Comparison of ENCODE assay signal across 8 mouse cellular contexts in the genomic region with DNA sequence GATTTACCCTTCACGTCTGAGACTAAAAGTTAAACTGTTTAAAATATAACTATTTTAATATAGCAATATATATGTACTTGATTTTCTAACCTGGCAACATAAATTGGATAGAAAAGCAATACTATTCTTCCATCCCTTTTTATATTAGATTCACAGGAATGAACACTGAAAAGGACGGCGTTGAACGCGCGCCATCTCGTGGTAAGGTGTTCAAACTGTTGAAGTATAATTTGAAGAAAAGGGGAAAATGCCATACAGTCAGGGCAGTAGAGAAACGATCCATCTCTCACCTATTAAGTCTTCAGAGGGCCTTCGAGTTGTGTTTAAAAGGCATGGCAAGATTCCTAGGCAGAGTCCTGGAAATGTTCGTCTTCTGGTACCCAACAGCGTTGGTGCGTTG. TPM values are rescaled to one million over a fixed set of nuclear protein-coding genes. Genes with fewer than 3 reads are reported as not detected.
DNase-seq lines count a peak whose midpoint lies in the region; ATAC-seq and TF ChIP-seq lines count a peak whose summit lies in the region.

No protein-coding gene starts in this region.

- TF ChIP-seq CTCF in liver, adult 2 months (IDR thresholded peaks at IDR 0.05; ENCODE audit: low read depth, low read length): peak; percentile 52
- TF ChIP-seq CTCF in liver, embryonic 14.5 days (IDR thresholded peaks at IDR 0.05; ENCODE audit: low read depth): peak; percentile 61

- no peak overlapping the region for H3K27ac ChIP-seq in liver, adult 2 months (replicated peaks; ENCODE audit: insufficient read depth, low read depth, low read length)
- no peak overlapping the region for H3K27ac ChIP-seq in liver, embryonic 11.5 days (ENCODE audit: low read depth, low read length)
- no peak overlapping the region for H3K27ac ChIP-seq in liver, embryonic 14.5 days

- H3K4me3 ChIP-seq in liver, adult 2 months (ENCODE audit: insufficient read depth, low read depth, low read length): no peak overlapping the region
- no peak overlapping the region for H3K4me3 ChIP-seq in liver, embryonic 11.5 days (ENCODE audit: low read depth, low read length)
- H3K4me3 ChIP-seq in liver, embryonic 14.5 days (ENCODE audit: insufficient read depth in 1 of 2, low read depth in 2 of 2, low read length in 2 of 2): no peak overlapping the region

- TF ChIP-seq EP300 in liver, embryonic 14.5 days (IDR thresholded peaks at IDR 0.05; ENCODE audit: low read depth): no peak

- no peaks in the 10 kb centered on the region for H3K9me3 ChIP-seq in liver, embryonic 11.5 days (ENCODE audit: control insufficient read depth, low read length)
- no peaks in the 10 kb centered on the region for H3K9me3 ChIP-seq in liver, embryonic 14.5 days (ENCODE audit: control insufficient read depth, low read length)

- no peak for TF ChIP-seq POLR2A in liver, adult 2 months (IDR thresholded peaks at IDR 0.05; ENCODE audit: extremely low read depth, insufficient read depth, low read length)

- 37% methylated on average over 12 of the region's 12 CpGs for WGBS in liver, adult 2 months
- WGBS in liver, embryonic 11.5 days: 21% methylated on average over 12 of the region's 12 CpGs
- 16% methylated on average over 12 of the region's 12 CpGs for WGBS in liver, embryonic 14.5 days (ENCODE audit: insufficient replicate concordance)

- DNase-seq in CD4-positive, CD25-positive, alpha-beta regulatory T cell, adult 2 months (ENCODE audit: low read depth, low spot score): peak; percentile 55
- DNase-seq in liver, adult 2 months (ENCODE audit: extremely low read depth, low read depth, low spot score): peak; percentile 8
- DNase-seq in liver, embryonic 11.5 days (ENCODE audit: low spot score): no peak
- DNase-seq in cerebellum, postnatal 25 days: peak; percentile 62 to 82
- peak; percentile 57 for DNase-seq in heart, postnatal 4 days
- no peak for DNase-seq in liver, embryonic 14.5 days (ENCODE audit: low read depth in 3 of 3, low spot score in 3 of 3)
- DNase-seq in right cerebral cortex, adult 2 months (ENCODE audit: low spot score in 2 of 2): peak; percentile 66 to 76

- no peaks in the 10 kb centered on the region for H3K36me3 ChIP-seq in liver, adult 2 months (ENCODE audit: control insufficient read depth, insufficient read depth, low read length)
- H3K36me3 ChIP-seq in liver, embryonic 11.5 days (ENCODE audit: control insufficient read depth, insufficient read depth, low read length): no peaks in the 10 kb centered on the region
- H3K36me3 ChIP-seq in liver, embryonic 14.5 days (replicated peaks; ENCODE audit: control insufficient read depth, insufficient read depth, low read depth): no peaks in the 10 kb centered on the region

- no peak for ATAC-seq in CD4-positive, CD25-positive, alpha-beta regulatory T cell, adult 4 months
- no peak for ATAC-seq in liver, embryonic 11.5 days (replicated peaks; ENCODE audit: low FRiP score)
- no peak for ATAC-seq in liver, embryonic 14.5 days (ENCODE audit: insufficient read depth)

- H3K4me2 ChIP-seq in liver, embryonic 11.5 days: no peak overlapping the region
- H3K4me2 ChIP-seq in liver, embryonic 14.5 days (ENCODE audit: low read depth): no peak overlapping the region

- H3K4me1 ChIP-seq in liver, adult 2 months (ENCODE audit: control insufficient read depth, insufficient read depth, low read length): no peaks in the 10 kb centered on the region
- H3K4me1 ChIP-seq in liver, embryonic 11.5 days (replicated peaks; ENCODE audit: control insufficient read depth, insufficient read depth, low read length): no peaks in the 10 kb centered on the region
- H3K4me1 ChIP-seq in liver, embryonic 14.5 days (replicated peaks; ENCODE audit: control insufficient read depth in 2 of 2, insufficient read depth in 2 of 2, low read length in 1 of 2): no peaks in the 10 kb centered on the region

- no peak overlapping the region for H3K9ac ChIP-seq in liver, adult 2 months (ENCODE audit: low read depth, low read length)
- H3K9ac ChIP-seq in liver, embryonic 11.5 days (ENCODE audit: low read depth, low read length): no peak overlapping the region
- H3K9ac ChIP-seq in liver, embryonic 14.5 days (replicated peaks): no peak overlapping the region

- no peaks in the 10 kb centered on the region for H3K79me2 ChIP-seq in liver, adult 2 months (ENCODE audit: control insufficient read depth, insufficient read depth, low read length)

- peaks cover 3% of the 10 kb centered on the region; the same call in 1 of the 2 replicates for H3K27me3 ChIP-seq in liver, adult 2 months (ENCODE audit: control insufficient read depth, insufficient read depth, low read length)
- H3K27me3 ChIP-seq in liver, embryonic 11.5 days (replicated peaks; ENCODE audit: control insufficient read depth, insufficient read depth, low read length): no peaks in the 10 kb centered on the region
- no peaks in the 10 kb centered on the region for H3K27me3 ChIP-seq in liver, embryonic 14.5 days (ENCODE audit: control insufficient read depth, insufficient read depth, low read length)

RNA-seq across cellular contexts. Expression of gene Fbxo5, which starts 14.7 kb away (rescaled TPM):
- polyA plus RNA-seq in CD4-positive, CD25-positive, alpha-beta regulatory T cell, adult 4 months (2017; shearing (Covaris generic)): 10 to 100 TPM; 12.5 to 18.1 TPM
- total RNA-seq in liver, adult 2 months (2014; rRNA removed): 0.67 and 0.83 TPM in 2 replicates
- 0.20 and 0.39 TPM in 2 replicates for polyA plus RNA-seq in liver, adult 2 months (2012; rRNA removed)
- 94.5 and 99.7 TPM in 2 replicates for polyA plus RNA-seq in liver, embryonic 11.5 days (2014; fragmentation: Nextera tagmentation; extraction: Ambion mirVana)
- 10 to 100 TPM; 15.3 to 16.1 TPM for total RNA-seq in heart, postnatal 4 days (2021)
- 22.7 and 40.2 TPM in 2 replicates for polyA plus RNA-seq in liver, embryonic 14.5 days (2012; rRNA removed)
- polyA plus RNA-seq in liver, embryonic 14.5 days (2014; fragmentation: Nextera tagmentation; extraction: Ambion mirVana): 90.4 and 94.5 TPM in 2 replicates

RNA-seq across cellular contexts. Expression of gene Mtrf1l, which starts 33.1 kb away (rescaled TPM):
- polyA plus RNA-seq in CD4-positive, CD25-positive, alpha-beta regulatory T cell, adult 4 months (2017; shearing (Covaris generic)): 1 to 10 TPM; 7.3 to 8.0 TPM
- 5.0 and 7.2 TPM in 2 replicates for total RNA-seq in liver, adult 2 months (2014; rRNA removed)
- polyA plus RNA-seq in liver, adult 2 months (2012; rRNA removed): 0.78 and 0.98 TPM in 2 replicates
- polyA plus RNA-seq in liver, embryonic 11.5 days (2014; fragmentation: Nextera tagmentation; extraction: Ambion mirVana): 12.6 and 13.4 TPM in 2 replicates
- 10 to 100 TPM in 1 of 2 experiments, 1 to 10 TPM in 1; 7.9 to 10.9 TPM for total RNA-seq in heart, postnatal 4 days (2021)
- 1.1 and 2.6 TPM in 2 replicates for polyA plus RNA-seq in liver, embryonic 14.5 days (2012; rRNA removed)
- polyA plus RNA-seq in liver, embryonic 14.5 days (2014; fragmentation: Nextera tagmentation; extraction: Ambion mirVana): 5.3 and 7.2 TPM in 2 replicates

Comparison
In these comparisons a context has a peak if more than half of its experiments do, and no peak if none do; other contexts are left out.
1. DNase-seq: peak in CD4-positive, CD25-positive, alpha-beta regulatory T cell, adult 2 months (single experiment), liver, adult 2 months (single experiment), cerebellum, postnatal 25 days (2 of 2), heart, postnatal 4 days (single experiment) and right cerebral cortex, adult 2 months (2 of 2); none in liver, embryonic 11.5 days (single experiment) and liver, embryonic 14.5 days (0 of 3).